Mouse (Mus musculus): ENCODE measurements around the gene Atcay.

- TF ChIP-seq CTCF (conservative IDR thresholded peaks at IDR 0.05; ENCODE audit: low read length) (no peak), POU5F1 (IDR thresholded peaks at IDR 0.05; ENCODE audit: borderline replicate concordance, low read length) (no peak), NANOG (IDR thresholded peaks at IDR 0.05; ENCODE audit: borderline replicate concordance, low read length) (no peak)
Measured at GRCm38 (mm10) chr10:81216260-81216659, 14.4 kb downstream of the Atcay start.

All from E14TG2a.4 (cell line).